Mouse (Mus musculus): ENCODE data around the gene Ahcyl1. TPM values are rescaled to one million over a fixed set of nuclear protein-coding genes. Genes with fewer than 3 reads are reported as not detected.

Ahcyl1 gene
- polyA plus RNA-seq (2012; rRNA removed), result 35.7 and 48.2 TPM in 2 replicates

- Histone ChIP-seq H3K27me3 (ENCODE audit: control insufficient read depth, insufficient read depth, low read length) (no peaks in the 10 kb centered on the region), H3K27ac (ENCODE audit: control insufficient read depth, insufficient read depth, low read depth, low read length) (peak within 1 kb of the TSS; percentile 57), H3K4me1 (ENCODE audit: control insufficient read depth, insufficient read depth, low read length) (peaks cover 9% of the 10 kb centered on the region), H3K36me3 (ENCODE audit: control insufficient read depth, insufficient read depth, low read length) (no peaks in the 10 kb centered on the region), H3K4me3 (ENCODE audit: control insufficient read depth, low read depth, low read length) (peak within 1 kb of the TSS; percentile 89)
- TF ChIP-seq POLR2A (IDR thresholded peaks at IDR 0.05; ENCODE audit: control insufficient read depth, low read depth, low read length), result peak; percentile 93
- TF ChIP-seq CTCF (IDR thresholded peaks at IDR 0.05; ENCODE audit: control insufficient read depth, insufficient read depth, insufficient replicate concordance, low read depth, low read length), result peak; percentile 81; the same call in 1 of the 2 replicates
These were observed at the start of gene Ahcyl1 for GRCm38 (mm10) chr3:107695948-107696881. Gene Ahcyl1 (minus strand): TSS chr3:107696560.

DNA sequence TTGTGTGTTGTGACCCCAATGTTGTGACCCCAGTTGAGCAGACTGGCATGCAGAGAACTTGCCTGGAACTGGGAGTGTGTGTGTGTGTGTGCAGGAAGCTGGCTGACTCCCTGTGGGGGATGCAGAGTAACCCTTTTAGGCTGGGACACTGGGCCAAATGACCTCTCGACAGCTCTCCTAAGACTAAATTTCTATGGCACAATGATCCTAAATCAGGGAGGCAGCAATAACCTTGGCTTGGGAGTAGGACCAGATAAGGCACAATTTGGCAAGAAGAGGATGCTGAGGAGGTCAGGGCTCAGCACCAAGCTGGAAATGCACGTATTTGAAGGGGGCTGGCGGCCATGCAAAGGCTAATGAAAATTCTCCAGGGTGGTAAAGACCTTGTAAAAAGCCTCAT is 49.7 kb upstream of the Ahcyl1 start:
- H3K27me3 ChIP-seq (ENCODE audit: control insufficient read depth, insufficient read depth, low read length), result no peaks in the 10 kb centered on the region
- peaks cover 32% of the 10 kb centered on the region for H3K4me1 ChIP-seq (ENCODE audit: control insufficient read depth, insufficient read depth, low read length)
- TF ChIP-seq POLR2A (IDR thresholded peaks at IDR 0.05; ENCODE audit: control insufficient read depth, low read depth, low read length), result no peak
- no peak for TF ChIP-seq CTCF (IDR thresholded peaks at IDR 0.05; ENCODE audit: control insufficient read depth, insufficient read depth, insufficient replicate concordance, low read depth, low read length)

DNA sequence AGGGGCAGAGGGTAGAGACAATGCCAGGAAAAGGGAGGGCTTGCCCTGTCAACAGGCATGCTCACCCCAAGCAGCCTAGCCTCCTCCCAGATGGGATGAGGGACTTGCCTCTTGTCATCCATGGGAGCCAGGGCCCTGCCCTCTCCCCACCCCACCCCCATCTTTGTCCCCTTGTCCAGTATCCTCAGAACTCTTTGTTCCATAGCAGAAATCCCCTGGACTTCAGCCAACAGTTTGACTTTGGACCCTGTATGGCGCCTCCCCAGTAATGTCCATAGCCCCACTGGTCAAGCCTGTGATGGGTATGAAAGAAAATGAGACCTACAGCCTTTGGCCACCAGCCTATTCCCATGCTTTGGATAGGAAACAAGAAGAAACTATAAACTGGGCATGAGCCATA is 47.3 kb upstream of the Ahcyl1 start:
- H3K27ac ChIP-seq (ENCODE audit: control insufficient read depth, insufficient read depth, low read depth, low read length), result peak overlapping the region; percentile 3; the same call in 1 of the 2 replicates
- peaks cover 30% of the 10 kb centered on the region for H3K4me1 ChIP-seq (ENCODE audit: control insufficient read depth, insufficient read depth, low read length)
- H3K36me3 ChIP-seq (ENCODE audit: control insufficient read depth, insufficient read depth, low read length), result no peaks in the 10 kb centered on the region
- no peak for TF ChIP-seq POLR2A (IDR thresholded peaks at IDR 0.05; ENCODE audit: control insufficient read depth, low read depth, low read length)
- no peak for TF ChIP-seq CTCF (IDR thresholded peaks at IDR 0.05; ENCODE audit: control insufficient read depth, insufficient read depth, insufficient replicate concordance, low read depth, low read length)
- no peak overlapping the region for H3K4me3 ChIP-seq (ENCODE audit: control insufficient read depth, low read depth, low read length)
- H3K27me3 ChIP-seq (ENCODE audit: control insufficient read depth, insufficient read depth, low read length), result no peaks in the 10 kb centered on the region

More for the DNA sequence above, 49.7 kb upstream of the Ahcyl1 start:
- no peak overlapping the region for H3K27ac ChIP-seq (ENCODE audit: control insufficient read depth, insufficient read depth, low read depth, low read length)
- no peak overlapping the region for H3K4me3 ChIP-seq (ENCODE audit: control insufficient read depth, low read depth, low read length)
- H3K36me3 ChIP-seq (ENCODE audit: control insufficient read depth, insufficient read depth, low read length), result no peaks in the 10 kb centered on the region

- Histone ChIP-seq H3K27ac (ENCODE audit: control insufficient read depth, insufficient read depth, low read depth, low read length) (peak overlapping the region; percentile 3; the same call in 1 of the 2 replicates), H3K36me3 (ENCODE audit: control insufficient read depth, insufficient read depth, low read length) (no peaks in the 10 kb centered on the region), H3K4me3 (ENCODE audit: control insufficient read depth, low read depth, low read length) (no peak overlapping the region), H3K4me1 (ENCODE audit: control insufficient read depth, insufficient read depth, low read length) (peaks cover 30% of the 10 kb centered on the region), H3K27me3 (ENCODE audit: control insufficient read depth, insufficient read depth, low read length) (no peaks in the 10 kb centered on the region)
- TF ChIP-seq CTCF (IDR thresholded peaks at IDR 0.05; ENCODE audit: control insufficient read depth, insufficient read depth, insufficient replicate concordance, low read depth, low read length), result no peak
- TF ChIP-seq POLR2A (IDR thresholded peaks at IDR 0.05; ENCODE audit: control insufficient read depth, low read depth, low read length), result no peak
These were observed 46.7 kb upstream of the Ahcyl1 start for GRCm38 (mm10) chr3:107743107-107743506.

DNA sequence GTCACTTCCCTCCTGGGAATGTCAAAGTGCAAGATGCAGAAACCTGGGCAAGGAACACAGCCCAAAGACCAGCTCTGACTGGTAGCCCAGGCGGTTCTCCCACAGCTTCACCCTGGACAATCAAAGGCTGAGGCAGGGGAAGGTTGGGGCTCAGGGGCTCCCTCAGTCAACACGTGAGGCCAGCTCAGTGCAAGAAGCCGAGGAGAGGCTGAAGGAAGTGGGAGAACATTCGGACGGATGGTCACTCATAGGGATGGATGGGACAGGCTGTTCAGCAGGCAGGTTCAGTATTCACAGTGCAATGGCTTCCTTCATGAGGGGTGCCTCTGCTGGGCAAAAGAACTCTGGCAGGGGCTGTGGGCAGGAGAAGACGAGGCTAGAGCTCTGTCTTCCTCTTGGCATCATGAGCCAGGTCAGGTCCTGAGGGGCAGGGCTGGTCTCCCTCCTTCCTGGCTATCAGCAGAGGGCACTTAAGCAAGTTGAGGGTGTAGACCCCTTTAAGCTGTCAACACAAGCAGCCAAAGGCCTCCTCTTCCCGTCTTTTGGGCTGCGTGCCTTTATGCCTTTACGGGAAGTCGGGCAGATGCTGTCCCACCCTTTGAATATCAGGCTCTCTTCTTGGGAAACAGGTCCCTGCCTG is 45.8 kb upstream of the Ahcyl1 start:
- Histone ChIP-seq H3K27me3 (ENCODE audit: control insufficient read depth, insufficient read depth, low read length) (no peaks in the 10 kb centered on the region), H3K4me1 (ENCODE audit: control insufficient read depth, insufficient read depth, low read length) (peaks cover 30% of the 10 kb centered on the region), H3K27ac (ENCODE audit: control insufficient read depth, insufficient read depth, low read depth, low read length) (no peak overlapping the region), H3K4me3 (ENCODE audit: control insufficient read depth, low read depth, low read length) (no peak overlapping the region), H3K36me3 (ENCODE audit: control insufficient read depth, insufficient read depth, low read length) (no peaks in the 10 kb centered on the region)
- no peak for TF ChIP-seq CTCF (IDR thresholded peaks at IDR 0.05; ENCODE audit: control insufficient read depth, insufficient read depth, insufficient replicate concordance, low read depth, low read length)
- TF ChIP-seq POLR2A (IDR thresholded peaks at IDR 0.05; ENCODE audit: control insufficient read depth, low read depth, low read length), result no peak

DNA sequence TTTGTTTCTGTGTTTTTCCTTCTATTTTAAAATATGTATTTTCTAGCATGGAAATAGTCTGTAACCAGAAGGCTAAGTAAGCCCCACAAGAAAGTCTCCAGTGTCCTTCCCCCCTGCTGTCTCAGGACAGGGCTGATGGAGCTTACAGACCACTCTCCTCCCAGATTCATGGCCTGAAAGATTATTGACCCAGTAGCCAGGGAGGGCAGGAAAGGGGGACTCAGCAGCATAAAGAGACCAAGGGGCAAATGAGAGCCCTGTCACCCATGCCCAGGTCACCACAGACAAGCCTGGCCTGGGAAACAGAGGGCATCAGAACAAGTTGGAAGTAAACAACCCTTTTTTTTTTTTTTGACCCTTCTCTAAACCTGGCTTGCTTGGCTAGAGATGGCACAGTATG is 45.0 kb upstream of the Ahcyl1 start:
- H3K4me1 ChIP-seq (ENCODE audit: control insufficient read depth, insufficient read depth, low read length), result peaks cover 26% of the 10 kb centered on the region
- no peaks in the 10 kb centered on the region for H3K36me3 ChIP-seq (ENCODE audit: control insufficient read depth, insufficient read depth, low read length)
- H3K27me3 ChIP-seq (ENCODE audit: control insufficient read depth, insufficient read depth, low read length), result no peaks in the 10 kb centered on the region
- no peak overlapping the region for H3K27ac ChIP-seq (ENCODE audit: control insufficient read depth, insufficient read depth, low read depth, low read length)
- H3K4me3 ChIP-seq (ENCODE audit: control insufficient read depth, low read depth, low read length), result no peak overlapping the region
- TF ChIP-seq POLR2A (IDR thresholded peaks at IDR 0.05; ENCODE audit: control insufficient read depth, low read depth, low read length), result no peak
- TF ChIP-seq CTCF (IDR thresholded peaks at IDR 0.05; ENCODE audit: control insufficient read depth, insufficient read depth, insufficient replicate concordance, low read depth, low read length), result no peak

DNA sequence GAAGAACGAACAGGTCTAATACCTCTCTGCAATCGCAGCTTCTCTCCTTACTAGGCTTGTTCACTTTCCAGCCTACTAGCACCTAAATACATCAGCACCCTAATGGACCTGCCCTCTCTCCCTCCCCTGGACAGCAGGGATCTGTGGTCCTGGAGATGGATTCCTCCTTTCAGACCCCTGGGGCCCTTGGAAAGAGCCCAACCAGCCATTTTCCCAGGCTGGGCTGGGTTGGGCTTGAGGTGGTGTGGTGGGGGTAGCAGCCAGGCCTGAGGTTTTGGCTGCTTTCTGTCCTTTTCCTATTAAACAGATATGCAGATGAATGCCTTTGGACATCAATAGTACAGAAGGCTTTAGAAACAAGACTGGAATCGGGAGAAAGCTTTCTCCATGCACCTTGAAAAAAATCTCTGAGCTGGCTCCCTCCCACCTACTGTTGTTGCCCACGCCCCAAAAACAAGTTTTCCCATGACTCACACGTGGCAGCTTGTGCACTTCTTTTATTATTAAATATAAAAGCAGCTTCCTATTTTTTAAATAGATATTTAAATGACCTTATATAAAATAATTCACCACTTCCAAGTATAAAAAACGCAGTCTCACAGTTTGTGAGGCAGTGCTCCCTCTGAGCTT is 44.3 kb upstream of the Ahcyl1 start:
- Histone ChIP-seq H3K27ac (ENCODE audit: control insufficient read depth, insufficient read depth, low read depth, low read length) (no peak overlapping the region), H3K4me1 (ENCODE audit: control insufficient read depth, insufficient read depth, low read length) (peaks cover 24% of the 10 kb centered on the region), H3K4me3 (ENCODE audit: control insufficient read depth, low read depth, low read length) (no peak overlapping the region), H3K27me3 (ENCODE audit: control insufficient read depth, insufficient read depth, low read length) (no peaks in the 10 kb centered on the region), H3K36me3 (ENCODE audit: control insufficient read depth, insufficient read depth, low read length) (no peaks in the 10 kb centered on the region)
- no peak for TF ChIP-seq POLR2A (IDR thresholded peaks at IDR 0.05; ENCODE audit: control insufficient read depth, low read depth, low read length)
- TF ChIP-seq CTCF (IDR thresholded peaks at IDR 0.05; ENCODE audit: control insufficient read depth, insufficient read depth, insufficient replicate concordance, low read depth, low read length), result no peak
